ENCODE assay signal across 11 mouse cellular contexts in the genomic region with DNA sequence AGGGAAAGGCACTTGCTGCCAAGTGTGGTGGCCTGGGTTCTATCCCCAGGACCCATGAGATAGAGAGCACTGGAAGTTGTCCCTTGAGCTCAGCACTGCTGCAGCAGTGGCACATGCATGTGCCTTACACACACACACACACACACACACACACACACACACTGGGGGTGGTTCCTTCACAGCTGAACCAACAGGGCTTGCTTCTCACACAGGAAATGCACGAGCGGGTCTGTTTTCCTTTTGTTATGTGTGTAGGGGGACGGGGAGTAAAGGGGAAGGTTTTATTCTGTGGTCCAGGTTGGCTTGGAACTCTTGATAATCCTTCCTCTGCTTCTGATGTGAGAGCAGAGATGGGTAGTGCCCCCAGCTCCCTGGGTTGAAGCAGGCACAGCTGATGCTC. TPM values are rescaled to one million over a fixed set of nuclear protein-coding genes. Genes with fewer than 3 reads are reported as not detected.
A peak's percentile ranks its signal among the peaks of the same experiment; 100 is the strongest.
DNase-seq lines count a peak whose midpoint lies in the region; ATAC-seq and TF ChIP-seq lines count a peak whose summit lies in the region.
"Had no signal": no experiment of that assay in that cellular context is flagged by ENCODE, and none has a peak within 500 bp of the region (broad histone marks: within the 10 kb centered on the region; RNA-seq: fewer than 3 reads in every experiment).

No protein-coding gene starts in this region.

- DNase-seq in kidney, postnatal 10 days: peak; percentile 57
- DNase-seq in kidney, adult 9 months: no peak
- DNase-seq in stomach, postnatal 0 days (ENCODE audit: low spot score): peak; percentile 41
- no peak for DNase-seq in adrenal gland, postnatal 10 days
- no peak for DNase-seq in gastrocnemius, postnatal 4 days (ENCODE audit: low spot score in 2 of 2)
- no peak for DNase-seq in adrenal gland, adult 2 months
- DNase-seq: adrenal gland, postnatal 25 days; retina, postnatal 1 day had no signal

- peaks cover 5% of the 10 kb centered on the region; the same call in 1 of the 2 replicates for H3K9me3 ChIP-seq in limb, embryonic 12.5 days
- H3K9me3 ChIP-seq in stomach, postnatal 0 days (ENCODE audit: control insufficient read depth, low read length): no peaks in the 10 kb centered on the region
- H3K9me3 ChIP-seq: hindbrain, embryonic 15.5 days had no signal

- 47% methylated on average over 3 of the region's 3 CpGs for WGBS in limb, embryonic 12.5 days
- 23% methylated on average over 3 of the region's 3 CpGs for WGBS in stomach, postnatal 0 days

- H3K4me2 ChIP-seq in limb, embryonic 12.5 days: peak overlapping the region; percentile 55
- no peak overlapping the region for H3K4me2 ChIP-seq in stomach, postnatal 0 days (replicated peaks; ENCODE audit: low read depth)
- H3K4me2 ChIP-seq: hindbrain, embryonic 15.5 days had no signal

- no peak overlapping the region for H3K4me3 ChIP-seq in bone marrow macrophage, adult 2 months (ENCODE audit: insufficient read depth, low read length)
- H3K4me3 ChIP-seq in limb, embryonic 12.5 days (replicated peaks): no peak overlapping the region
- no peak overlapping the region for H3K4me3 ChIP-seq in stomach, postnatal 0 days (ENCODE audit: low read depth, low read length)
- H3K4me3 ChIP-seq: hindbrain, embryonic 15.5 days had no signal

- H3K4me1 ChIP-seq in bone marrow macrophage, adult 2 months (ENCODE audit: control insufficient read depth, insufficient read depth, low read length): peaks cover 73% of the 10 kb centered on the region
- H3K4me1 ChIP-seq in limb, embryonic 12.5 days (replicated peaks): peaks cover 59% of the 10 kb centered on the region
- H3K4me1 ChIP-seq in stomach, postnatal 0 days (replicated peaks; ENCODE audit: control insufficient read depth, insufficient read depth): peaks cover 26% of the 10 kb centered on the region

- no peaks in the 10 kb centered on the region for H3K27me3 ChIP-seq in limb, embryonic 12.5 days
- no peaks in the 10 kb centered on the region for H3K27me3 ChIP-seq in stomach, postnatal 0 days (ENCODE audit: control insufficient read depth, insufficient read depth, low read length)
- H3K27me3 ChIP-seq: hindbrain, embryonic 15.5 days had no signal

- peaks cover 38% of the 10 kb centered on the region for H3K36me3 ChIP-seq in limb, embryonic 12.5 days
- H3K36me3 ChIP-seq in stomach, postnatal 0 days (ENCODE audit: control insufficient read depth, insufficient read depth, low read length): no peaks in the 10 kb centered on the region
- H3K36me3 ChIP-seq: hindbrain, embryonic 15.5 days had no signal

- no peak overlapping the region; the same call in 1 of the 2 replicates for H3K9ac ChIP-seq in limb, embryonic 12.5 days (replicated peaks)
- H3K9ac ChIP-seq in stomach, postnatal 0 days (ENCODE audit: low read length): 0 out of 2 replicates have a peak overlapping the region, but pooled peaks have one; percentile 23
- H3K9ac ChIP-seq: hindbrain, embryonic 15.5 days had no signal

- no peak for ATAC-seq in limb, embryonic 12.5 days (ENCODE audit: insufficient number of reproducible peaks, insufficient read depth, low FRiP score, low TSS enrichment, low read depth)
- ATAC-seq in stomach, postnatal 0 days (ENCODE audit: low FRiP score, low TSS enrichment): no peak

- TF ChIP-seq CTCF in bone marrow macrophage, adult 2 months (IDR thresholded peaks at IDR 0.05; ENCODE audit: low read depth, low read length): no peak
- TF ChIP-seq CTCF in stomach, postnatal 0 days (IDR thresholded peaks at IDR 0.05; ENCODE audit: low read depth): no peak

- peak overlapping the region; percentile 99 for H3K27ac ChIP-seq in bone marrow macrophage, adult 2 months (ENCODE audit: insufficient read depth, low read depth, low read length)
- peak overlapping the region; percentile 98 for H3K27ac ChIP-seq in limb, embryonic 12.5 days
- peak overlapping the region; percentile 99 for H3K27ac ChIP-seq in stomach, postnatal 0 days (replicated peaks)
- H3K27ac ChIP-seq: hindbrain, embryonic 15.5 days had no signal

- TF ChIP-seq EP300 in stomach, postnatal 0 days (optimal IDR thresholded peaks at IDR 0.05): no peak

- no peak for TF ChIP-seq POLR2A in bone marrow macrophage, adult 2 months (IDR thresholded peaks at IDR 0.05; ENCODE audit: borderline replicate concordance, low read depth, low read length)

RNA-seq across cellular contexts. Expression of a gene that starts 13.9 kb away (rescaled TPM):
- polyA plus RNA-seq in bone marrow macrophage, adult 2 months (2012; ENCODE audit: insufficient read depth, insufficient read length, missing spikeins): 565 and 578 TPM in 2 replicates
- polyA plus RNA-seq in limb, embryonic 12.5 days (2016; fragmentation: Nextera tagmentation; extraction: Ambion mirVana): 69.9 and 75.7 TPM in 2 replicates
- 57.9 and 59.2 TPM in 2 replicates for polyA plus RNA-seq in stomach, postnatal 0 days (2015; fragmentation: Nextera tagmentation; extraction: Ambion mirVana)
- 100 to 1,000 TPM; 116 to 144 TPM for total RNA-seq in adrenal gland, postnatal 10 days (2021)
- total RNA-seq in gastrocnemius, postnatal 4 days (2021): 100 to 1,000 TPM in 1 of 2 experiments, 10 to 100 TPM in 1; 90.6 to 107 TPM
- 100 to 1,000 TPM; 152 to 159 TPM for total RNA-seq in adrenal gland, adult 2 months (2021)
- polyA plus RNA-seq in adrenal gland, adult 2 months (2012; rRNA removed): 272 and 291 TPM in 2 replicates

RNA-seq across cellular contexts. Expression of a gene that starts 15.3 kb away (rescaled TPM):
- 2.4 and 2.6 TPM in 2 replicates for polyA plus RNA-seq in bone marrow macrophage, adult 2 months (2012; ENCODE audit: insufficient read depth, insufficient read length, missing spikeins)
- 0.71 and 1.4 TPM in 2 replicates for polyA plus RNA-seq in limb, embryonic 12.5 days (2016; fragmentation: Nextera tagmentation; extraction: Ambion mirVana)
- polyA plus RNA-seq in stomach, postnatal 0 days (2015; fragmentation: Nextera tagmentation; extraction: Ambion mirVana): 9.4 and 10.4 TPM in 2 replicates
- 10 to 100 TPM; 13.3 to 13.4 TPM for total RNA-seq in adrenal gland, postnatal 10 days (2021)
- 10 to 100 TPM; 28.2 to 36.2 TPM for total RNA-seq in gastrocnemius, postnatal 4 days (2021)
- total RNA-seq in adrenal gland, adult 2 months (2021): 1 to 10 TPM; 6.0 to 8.8 TPM
- polyA plus RNA-seq in adrenal gland, adult 2 months (2012; rRNA removed): 11.0 and 17.4 TPM in 2 replicates

RNA-seq across cellular contexts. Expression of a gene that starts 47.7 kb away (rescaled TPM):
- polyA plus RNA-seq in bone marrow macrophage, adult 2 months (2012; ENCODE audit: insufficient read depth, insufficient read length, missing spikeins): 99.2 and 115 TPM in 2 replicates
- 82.6 and 90.0 TPM in 2 replicates for polyA plus RNA-seq in limb, embryonic 12.5 days (2016; fragmentation: Nextera tagmentation; extraction: Ambion mirVana)
- polyA plus RNA-seq in stomach, postnatal 0 days (2015; fragmentation: Nextera tagmentation; extraction: Ambion mirVana): 42.3 and 44.2 TPM in 2 replicates
- total RNA-seq in adrenal gland, postnatal 10 days (2021): 10 to 100 TPM; 67.8 to 68.1 TPM
- total RNA-seq in gastrocnemius, postnatal 4 days (2021): 10 to 100 TPM; 74.3 to 79.9 TPM
- total RNA-seq in adrenal gland, adult 2 months (2021): 100 to 1,000 TPM in 1 of 2 experiments, 10 to 100 TPM in 1; 82.5 to 104 TPM
- 7.2 and 9.0 TPM in 2 replicates for polyA plus RNA-seq in adrenal gland, adult 2 months (2012; rRNA removed)

Comparison
In these comparisons a context has a peak if more than half of its experiments do, and no peak if none do; other contexts are left out.
1. DNase-seq: peak in kidney, postnatal 10 days (single experiment) and stomach, postnatal 0 days (single experiment); none in kidney, adult 9 months (single experiment), adrenal gland, postnatal 10 days (single experiment), gastrocnemius, postnatal 4 days (0 of 2) and adrenal gland, adult 2 months (single experiment).
2. Peak in every context shown above with its lines, with median percentiles within 50 percentile points of each other: H3K27ac ChIP-seq.